Mouse (Mus musculus) hindbrain, embryonic 16.5 days (tissue): ENCODE data around the gene Speer4d. TPM values are rescaled to one million over a fixed set of nuclear protein-coding genes. Genes with fewer than 3 reads are reported as not detected.
"Not testable (repeated sequence)": the region's sequence is repeated elsewhere in the genome, so short reads cannot be mapped to it uniquely, and the experiment has no call there.

Experiments
- ATAC-seq: fragments of 200-750 bp; cut with Nextera tagmentation; 2 replicates; pipeline ENCODE4 v1.8.0; 2017; ENCODE audit warnings: moderate TSS enrichment, moderate library complexity
- H3K27ac ChIP-seq: fragments of 300-500 bp; sonication (generic); 2 replicates; pipeline ENCODE4 v1.5.1; 2014; ENCODE audit warnings: low read depth, mild to moderate bottlenecking, control low read depth, low read length, moderate library complexity
- H3K27me3 ChIP-seq: fragments of 300-500 bp; sonication (generic); replicated peaks from 2 replicates; pipeline ENCODE4 v1.6.1; 2014; ENCODE audit warnings: low read length; ENCODE audit not compliant: control insufficient read depth, insufficient read depth
- H3K36me3 ChIP-seq: fragments of 300-500 bp; sonication (generic); 2 replicates; pipeline ENCODE4 v1.6.1; 2014; ENCODE audit warnings: mild to moderate bottlenecking, low read length, moderate library complexity, mixed read lengths; ENCODE audit not compliant: control insufficient read depth, insufficient read depth
- H3K4me1 ChIP-seq: fragments of 300-500 bp; sonication (generic); 2 replicates; pipeline ENCODE4 v1.6.1; 2014; ENCODE audit warnings: low read depth, low read length; ENCODE audit not compliant: control insufficient read depth, insufficient read depth
- H3K4me2 ChIP-seq: fragments of 300-500 bp; sonication (generic); 2 replicates; pipeline ENCODE4 v1.6.1; 2014; ENCODE audit warnings: mild to moderate bottlenecking, low read length, control low read depth, moderate library complexity
- H3K4me3 ChIP-seq: fragments of 300-500 bp; sonication (generic); 2 replicates; pipeline ENCODE4 v1.5.1; 2014; ENCODE audit warnings: mild to moderate bottlenecking, low read length, control low read depth, moderate library complexity
- H3K9ac ChIP-seq: fragments of 300-500 bp; sonication (generic); 2 replicates; pipeline ENCODE4 v1.6.1; 2014; ENCODE audit warnings: low read depth, mild to moderate bottlenecking, control low read depth, low read length, moderate library complexity
- H3K9me3 ChIP-seq: fragments of 300-500 bp; sonication (generic); 2 replicates; pipeline ENCODE4 v1.6.1; 2014; ENCODE audit warnings: mild to moderate bottlenecking, low read length, moderate library complexity; ENCODE audit not compliant: control insufficient read depth
- WGBS: fragments of 180-500 bp; shearing (Covaris S2); extraction: QIAGEN DNeasy Blood & Tissue Kit; methylation state at CpG from one replicate; pipeline ENCODE4 v1.1.7; 2014; 5-methylcytosine and 5-hydroxymethylcytosine counted together
- polyA plus RNA-seq: library from polyadenylated mRNA; unstranded; fragments of >200 nt; fragmentation: Nextera tagmentation; extraction: Ambion mirVana; gene quantifications from 2 replicates; pipeline ENCODE4 v1.2.1, GENCODE M21; 2015

The Speer4d gene
- polyA plus RNA-seq, 1 experiment from 2014 or later: not detected

DNA sequence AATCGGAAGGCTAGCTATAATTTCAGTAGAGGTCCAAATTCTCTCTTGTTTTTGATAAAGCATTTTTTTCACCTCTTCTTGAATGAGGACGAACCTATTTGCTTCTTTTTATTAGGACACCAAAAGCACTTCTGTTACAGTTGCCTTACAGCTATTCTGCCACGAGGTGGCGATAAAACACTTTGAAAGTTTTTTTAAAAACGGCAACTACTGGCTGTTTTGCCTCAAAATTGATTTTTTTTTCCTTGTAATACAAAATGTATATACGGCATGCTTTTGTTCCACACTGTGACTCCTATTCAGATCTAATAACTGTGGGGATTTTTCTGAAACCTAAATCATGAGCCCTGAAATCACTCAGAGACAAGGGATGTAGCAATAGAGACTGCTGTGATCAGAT is 26.8 kb downstream of the Speer4d start:
- WGBS: 29% methylated on average over 6 of the region's 6 CpGs
- not testable (repeated sequence) for H3K4me2 ChIP-seq

DNA sequence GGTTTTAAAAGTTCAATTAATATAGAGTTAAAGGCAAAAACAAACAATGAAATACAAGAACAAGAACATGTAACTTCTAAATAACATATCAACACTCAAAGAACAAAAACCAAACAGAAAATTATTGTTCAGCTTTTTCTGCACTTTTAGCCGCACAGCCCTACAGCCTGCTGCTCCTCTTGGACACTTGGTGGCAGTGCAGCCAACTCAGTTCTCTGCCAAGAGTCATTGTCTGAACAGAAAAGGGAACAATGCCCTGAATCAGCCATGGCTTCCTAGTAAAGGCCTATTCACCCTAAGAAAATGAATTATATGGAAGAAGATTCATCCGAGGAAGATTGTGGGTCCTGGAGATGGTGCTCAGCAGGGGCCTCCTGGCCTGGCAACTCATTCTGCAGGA is 33.5 kb downstream of the Speer4d start:
- H3K4me3 ChIP-seq, H3K9ac ChIP-seq, H3K4me2 ChIP-seq, H3K27ac ChIP-seq, ATAC-seq, H3K27me3 ChIP-seq, H3K9me3 ChIP-seq, H3K36me3 ChIP-seq, H3K4me1 ChIP-seq: not testable (repeated sequence)
- 64% methylated on average over 2 of the region's 2 CpGs for WGBS

More for the DNA sequence above, 26.8 kb downstream of the Speer4d start:
- not testable (repeated sequence) for H3K27me3 ChIP-seq, H3K9me3 ChIP-seq, H3K4me3 ChIP-seq, ATAC-seq, H3K27ac ChIP-seq, H3K9ac ChIP-seq, H3K36me3 ChIP-seq, H3K4me1 ChIP-seq

DNA sequence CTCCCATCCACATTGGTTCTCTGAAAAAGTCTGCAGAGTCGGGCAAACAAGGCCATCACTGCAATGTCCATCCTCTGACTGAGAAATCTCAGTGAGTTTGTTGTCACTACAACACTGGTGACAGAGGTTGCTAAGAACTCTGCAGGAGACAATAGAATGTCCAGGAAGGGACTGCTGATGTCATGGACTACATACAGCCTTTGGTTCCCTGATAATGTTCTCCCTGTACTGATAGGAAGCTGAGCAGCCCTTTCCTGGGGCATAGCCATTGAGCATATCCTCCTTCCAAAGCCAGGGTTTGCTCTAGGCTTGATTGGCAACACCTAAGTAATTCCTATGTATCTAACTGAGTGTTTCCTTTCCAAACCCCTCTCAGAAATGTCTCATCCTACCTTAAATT is 38.1 kb downstream of the Speer4d start, which contains the start of gene 4930572O03Rik:
4930572O03Rik (minus strand) TSS at position 101 of the 400 bp plus-strand sequence.
- not testable (repeated sequence) for H3K27me3 ChIP-seq, H3K27ac ChIP-seq, H3K9me3 ChIP-seq, ATAC-seq, H3K4me2 ChIP-seq, H3K36me3 ChIP-seq, H3K4me1 ChIP-seq, H3K4me3 ChIP-seq, H3K9ac ChIP-seq
- 60% methylated on average over 1 of the region's 1 CpGs for WGBS

DNA sequence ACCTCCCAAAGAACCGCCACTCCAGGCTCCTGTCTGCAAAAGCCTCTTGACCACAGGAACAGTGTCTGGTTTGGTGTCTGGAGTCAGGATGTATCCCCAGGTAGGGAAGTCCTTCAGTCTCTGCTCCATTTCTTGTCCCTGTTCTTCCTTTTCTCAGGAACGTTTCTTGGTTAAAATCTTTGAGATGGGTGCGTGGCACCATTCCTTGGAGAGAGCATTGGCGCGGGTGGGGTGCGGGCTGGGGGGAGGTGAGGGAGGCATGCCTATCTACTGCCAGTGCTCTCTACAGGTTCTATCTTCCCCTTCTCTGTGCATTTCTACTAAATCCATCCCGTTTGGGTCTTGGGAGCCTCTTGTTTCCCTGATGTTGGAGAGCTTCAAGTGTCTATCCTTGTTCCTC is 45.0 kb downstream of the Speer4d start:
- H3K27ac ChIP-seq: not testable (repeated sequence)

DNA sequence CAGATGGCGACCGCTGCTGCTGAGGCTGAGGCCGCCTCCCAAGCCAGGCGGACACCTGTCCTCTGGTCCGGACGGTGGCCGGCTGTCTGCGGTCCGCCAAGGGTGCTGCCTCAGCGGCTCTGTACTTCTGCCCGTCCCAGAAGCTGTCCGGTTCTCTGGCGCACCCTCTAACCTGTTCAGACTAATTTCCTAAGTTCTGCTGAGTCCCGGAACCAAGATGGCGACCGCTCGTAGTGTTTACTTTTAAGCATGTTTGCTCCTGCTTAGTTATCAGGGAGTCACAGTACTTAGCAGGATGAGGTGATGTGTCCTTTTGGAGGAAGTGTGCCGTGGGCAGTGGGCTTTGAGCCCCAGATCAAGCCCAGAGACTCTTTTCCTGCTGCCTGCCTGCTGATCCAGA is 51.9 kb downstream of the Speer4d start:
- H3K27ac ChIP-seq, H3K9ac ChIP-seq, H3K4me3 ChIP-seq, H3K36me3 ChIP-seq, H3K4me1 ChIP-seq, ATAC-seq, H3K4me2 ChIP-seq, H3K27me3 ChIP-seq: not testable (repeated sequence)
- WGBS: 89% methylated on average over 7 of the region's 18 CpGs
- H3K9me3 ChIP-seq: peaks cover 12% of the 10 kb centered on the region

More for the DNA sequence above, 45.0 kb downstream of the Speer4d start:
- not testable (repeated sequence) for H3K9me3 ChIP-seq, H3K36me3 ChIP-seq, H3K27me3 ChIP-seq, H3K4me3 ChIP-seq, ATAC-seq, H3K9ac ChIP-seq, H3K4me2 ChIP-seq, H3K4me1 ChIP-seq
- 76% methylated on average over 7 of the region's 7 CpGs for WGBS

Other genes starting within 250 kb of the Speer4d start
- not detected in 2 replicates for gene Gm21149, start 142.5 kb upstream of the Speer4d start, polyA plus RNA-seq
- not detected in 2 replicates for gene Gm21190, start 89.8 kb upstream of the Speer4d start, polyA plus RNA-seq
- not detected in 2 replicates for gene Gm21083, start 41.7 kb upstream of the Speer4d start, polyA plus RNA-seq
- not detected in 2 replicates for gene 4930572O03Rik, start 38.0 kb downstream of the Speer4d start, polyA plus RNA-seq
- not detected in 2 replicates for gene Speer4c, start 95.2 kb downstream of the Speer4d start, polyA plus RNA-seq